In genomic region chrX:59134928-59135361, GRCm38 (mm10) we compare ENCODE assay signal across 8 mouse cellular contexts.
DNase-seq lines count a peak whose midpoint lies in the region; ATAC-seq lines count a peak whose summit lies in the region.

No protein-coding gene starts in this region.

- 20% methylated on average over 8 of the region's 8 CpGs for WGBS in intestine, embryonic 15.5 days
- WGBS in limb, embryonic 10.5 days = 4% methylated on average over 8 of the region's 8 CpGs
- WGBS in neural tube, embryonic 11.5 days = 7% methylated on average over 7 of the region's 8 CpGs

- no peaks in the 10 kb centered on the region for H3K4me1 ChIP-seq in intestine, embryonic 15.5 days (replicated peaks)
- H3K4me1 ChIP-seq in limb, embryonic 10.5 days = no peaks in the 10 kb centered on the region
- H3K4me1 ChIP-seq in neural tube, embryonic 11.5 days (ENCODE audit: control insufficient read depth, insufficient read depth, low read length) = no peaks in the 10 kb centered on the region

- H3K27ac ChIP-seq in intestine, embryonic 15.5 days = no peak overlapping the region
- H3K27ac ChIP-seq in limb, embryonic 10.5 days = 0 out of 2 replicates have a peak overlapping the region, but pooled peaks have one; percentile 78
- H3K27ac ChIP-seq in neural tube, embryonic 11.5 days (ENCODE audit: low read depth, low read length) = no peak overlapping the region

- H3K4me2 ChIP-seq in intestine, embryonic 15.5 days (replicated peaks) = peak overlapping the region; percentile 78
- H3K4me2 ChIP-seq in neural tube, embryonic 11.5 days (ENCODE audit: low read depth) = peak overlapping the region; percentile 59

- H3K4me3 ChIP-seq in intestine, embryonic 15.5 days (replicated peaks) = peak overlapping the region; percentile 52
- peak overlapping the region; percentile 63 for H3K4me3 ChIP-seq in limb, embryonic 10.5 days
- peak overlapping the region; percentile 50 for H3K4me3 ChIP-seq in neural tube, embryonic 11.5 days (ENCODE audit: low read depth, low read length)

- H3K27me3 ChIP-seq in intestine, embryonic 15.5 days (replicated peaks) = no peaks in the 10 kb centered on the region; the same call in 1 of the 2 replicates
- H3K27me3 ChIP-seq in limb, embryonic 10.5 days (ENCODE audit: low read depth, poor library complexity, severe bottlenecking) = peaks cover 45% of the 10 kb centered on the region
- H3K27me3 ChIP-seq in neural tube, embryonic 11.5 days (ENCODE audit: control insufficient read depth, insufficient read depth, low read length) = no peaks in the 10 kb centered on the region

- ATAC-seq in intestine, embryonic 15.5 days = peak; percentile 78
- peak; percentile 83 for ATAC-seq in neural tube, embryonic 11.5 days (ENCODE audit: insufficient read depth, low FRiP score, low TSS enrichment)

- H3K9ac ChIP-seq in intestine, embryonic 15.5 days = no peak overlapping the region
- H3K9ac ChIP-seq in neural tube, embryonic 11.5 days (ENCODE audit: low read length) = no peak overlapping the region

- no peaks in the 10 kb centered on the region for H3K36me3 ChIP-seq in intestine, embryonic 15.5 days
- no peaks in the 10 kb centered on the region for H3K36me3 ChIP-seq in limb, embryonic 10.5 days
- H3K36me3 ChIP-seq in neural tube, embryonic 11.5 days (ENCODE audit: control insufficient read depth, insufficient read depth, low read length) = no peaks in the 10 kb centered on the region

- DNase-seq in adrenal gland, adult 18-20 months (ENCODE audit: low spot score in 2 of 2) = peak; percentile 1 to 11
- DNase-seq in adrenal gland, postnatal 4 days (ENCODE audit: low spot score in 2 of 2) = no peak
- peak; percentile 13 to 40 for DNase-seq in cerebellum, postnatal 14 days
- peak; percentile 51 to 57 for DNase-seq in frontal cortex, postnatal 36 days (ENCODE audit: low spot score in 2 of 2)
- DNase-seq in limb, embryonic 10.5 days (ENCODE audit: low spot score) = peak; percentile 61
- peak; percentile 67 for DNase-seq in neural tube, embryonic 11.5 days (ENCODE audit: low spot score)
- peak; percentile 39 for DNase-seq in telencephalon, adult 2 months (ENCODE audit: low read depth, low spot score)

- no peaks in the 10 kb centered on the region for H3K9me3 ChIP-seq in intestine, embryonic 15.5 days
- H3K9me3 ChIP-seq in limb, embryonic 10.5 days (replicated peaks) = no peaks in the 10 kb centered on the region
- no peaks in the 10 kb centered on the region for H3K9me3 ChIP-seq in neural tube, embryonic 11.5 days (ENCODE audit: control insufficient read depth, low read length)

Comparison
In these comparisons a context has a peak if more than half of its experiments do, and no peak if none do; other contexts are left out.
1. DNase-seq: peak in adrenal gland, adult 18-20 months (2 of 2), cerebellum, postnatal 14 days (2 of 2), frontal cortex, postnatal 36 days (2 of 2), limb, embryonic 10.5 days (single experiment), neural tube, embryonic 11.5 days (single experiment) and telencephalon, adult 2 months (single experiment); none in adrenal gland, postnatal 4 days (0 of 2).
2. Peak in every context shown above with its lines, with median percentiles within 50 percentile points of each other: H3K4me3 ChIP-seq.